Mouse (Mus musculus) neural tube, embryonic 13.5 days (tissue): ENCODE results near the gene Usp20. TPM values are rescaled to one million over a fixed set of nuclear protein-coding genes. Genes with fewer than 3 reads are reported as not detected.

ENCODE experiments used
- ATAC-seq: fragments of 200-750 bp; cut with Nextera tagmentation; 2 replicates; pipeline ENCODE4 v1.8.0; 2017; ENCODE audit warnings: low read depth, mild to moderate bottlenecking, moderate TSS enrichment, moderate library complexity
- H3K27ac ChIP-seq: fragments of 300-500 bp; sonication (generic); replicated peaks from 2 replicates; pipeline ENCODE4 v1.5.1; 2015; ENCODE audit warnings: moderate library complexity, mild to moderate bottlenecking, inconsistent platforms
- H3K27me3 ChIP-seq: fragments of 300-500 bp; sonication (generic); 2 replicates; pipeline ENCODE4 v1.6.1; 2015; ENCODE audit warnings: mild to moderate bottlenecking, inconsistent platforms
- H3K36me3 ChIP-seq: fragments of 300-500 bp; sonication (generic); 2 replicates; pipeline ENCODE4 v1.6.1; 2015; ENCODE audit warnings: mild to moderate bottlenecking, inconsistent platforms
- H3K4me1 ChIP-seq: fragments of 300-500 bp; sonication (generic); replicated peaks from 2 replicates; pipeline ENCODE4 v1.6.1; 2015; ENCODE audit warnings: inconsistent platforms
- H3K4me2 ChIP-seq: fragments of 300-500 bp; sonication (generic); 2 replicates; pipeline ENCODE4 v1.6.1; 2015; ENCODE audit warnings: inconsistent platforms, mild to moderate bottlenecking, moderate library complexity
- H3K4me3 ChIP-seq: fragments of 300-500 bp; sonication (generic); 2 replicates; pipeline ENCODE4 v1.5.1; 2015; ENCODE audit warnings: mild to moderate bottlenecking, inconsistent platforms
- H3K9ac ChIP-seq: fragments of 300-500 bp; sonication (generic); 2 replicates; pipeline ENCODE4 v1.6.1; 2015; ENCODE audit warnings: moderate library complexity, mild to moderate bottlenecking, inconsistent platforms
- H3K9me3 ChIP-seq: fragments of 300-500 bp; sonication (generic); 2 replicates; pipeline ENCODE4 v1.6.1; 2016; ENCODE audit warnings: inconsistent platforms
- WGBS: fragments of 180-500 bp; shearing (Covaris S2); methylation state at CpG from one replicate; pipeline ENCODE4 v1.1.7; 2015; 5-methylcytosine and 5-hydroxymethylcytosine counted together
- polyA plus RNA-seq: library from polyadenylated mRNA; unstranded; fragments of >200 nt; fragmentation: Nextera tagmentation; extraction: Ambion mirVana; gene quantifications from 2 replicates; pipeline ENCODE4 v1.2.1, GENCODE M21; 2015

Gene Usp20
- polyA plus RNA-seq, 1 experiment from 2014 or later, result 49.6 TPM

DNA sequence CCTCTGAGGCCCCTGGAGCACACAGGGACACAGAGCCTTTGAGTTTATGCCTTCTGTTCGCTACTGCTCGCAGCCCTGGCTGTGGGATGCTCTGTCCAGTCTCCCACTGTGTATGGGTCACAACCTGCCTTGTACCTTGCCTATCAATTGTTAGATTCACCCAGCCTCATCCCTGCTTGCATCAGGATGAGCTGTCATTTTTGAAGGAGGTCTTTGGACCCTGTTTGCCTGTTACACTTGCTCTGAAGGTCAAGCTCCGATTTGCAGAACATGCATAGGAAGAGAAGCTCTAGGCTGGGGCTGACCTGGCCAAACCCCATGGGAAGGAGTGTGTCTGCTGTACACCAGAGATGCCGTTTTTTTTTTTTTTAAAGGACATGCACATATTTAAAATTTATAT lies 24.6 kb upstream of the Usp20 start:
- Histone ChIP-seq H3K4me2 (no peak overlapping the region), H3K27ac (no peak overlapping the region)
- 82% methylated on average over 4 of the region's 4 CpGs for WGBS

GRCm38 (mm10) chr2:30958726-30959125 lies 23.4 kb upstream of the Usp20 start:
- H3K27me3 ChIP-seq, result no peaks in the 10 kb centered on the region
- ATAC-seq, result no peak
- 95% methylated on average over 14 of the region's 14 CpGs for WGBS
- no peak overlapping the region for H3K9ac ChIP-seq
- H3K9me3 ChIP-seq, result no peaks in the 10 kb centered on the region
- H3K4me2 ChIP-seq, result no peak overlapping the region
- H3K36me3 ChIP-seq, result peaks cover 88% of the 10 kb centered on the region
- H3K4me1 ChIP-seq, result peaks cover 27% of the 10 kb centered on the region
- no peak overlapping the region for H3K27ac ChIP-seq
- no peak overlapping the region for H3K4me3 ChIP-seq

More for the DNA sequence above, 24.6 kb upstream of the Usp20 start:
- Histone ChIP-seq H3K27me3 (no peaks in the 10 kb centered on the region), H3K9me3 (no peaks in the 10 kb centered on the region), H3K4me3 (no peak overlapping the region), H3K36me3 (peaks cover 76% of the 10 kb centered on the region), H3K9ac (no peak overlapping the region), H3K4me1 (peaks cover 33% of the 10 kb centered on the region)
- ATAC-seq, result no peak

- H3K4me2 ChIP-seq, result no peak overlapping the region
- peaks cover 21% of the 10 kb centered on the region for H3K4me1 ChIP-seq
- no peaks in the 10 kb centered on the region for H3K27me3 ChIP-seq
- 42% methylated on average over 5 of the region's 5 CpGs for WGBS
- peaks cover 99% of the 10 kb centered on the region for H3K36me3 ChIP-seq
- no peak overlapping the region for H3K9ac ChIP-seq
- H3K27ac ChIP-seq, result no peak overlapping the region
- no peaks in the 10 kb centered on the region for H3K9me3 ChIP-seq
- H3K4me3 ChIP-seq, result no peak overlapping the region
- ATAC-seq, result no peak
These were observed 22.2 kb upstream of the Usp20 start for GRCm38 (mm10) chr2:30959856-30960255.

DNA sequence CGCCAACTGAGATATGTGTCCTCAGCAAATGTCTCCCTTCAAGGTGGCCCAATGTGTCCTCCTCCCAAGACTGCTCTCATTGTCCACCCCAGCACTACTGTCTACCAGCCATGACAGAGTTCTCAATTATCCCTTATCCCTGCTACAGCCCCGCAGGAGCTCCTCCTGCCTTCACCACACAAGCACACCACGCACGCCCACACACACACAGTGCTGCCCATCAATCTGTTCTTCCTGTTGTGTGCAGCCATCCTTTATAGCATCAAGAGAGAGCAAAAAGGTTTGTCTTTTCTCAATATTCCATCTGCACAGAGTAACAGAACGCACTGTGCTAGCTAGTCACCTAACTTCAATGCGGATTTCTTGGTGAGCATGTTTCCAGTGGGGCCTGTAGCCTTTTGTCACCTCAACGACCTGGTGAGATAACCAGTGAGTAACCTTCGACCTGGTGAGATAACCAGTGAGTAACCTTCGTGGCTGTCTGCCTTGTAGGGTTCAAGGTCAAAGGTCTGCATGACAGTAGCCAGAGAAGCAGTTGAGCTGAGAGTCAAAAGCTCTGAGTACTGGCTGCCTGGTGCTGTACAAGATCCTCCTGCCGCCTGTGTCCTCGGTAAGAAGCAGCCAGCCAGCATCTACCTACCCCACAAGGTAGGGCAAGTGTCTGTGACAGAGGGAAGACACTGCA lies 19.4 kb upstream of the Usp20 start:
- H3K27me3 ChIP-seq, result no peaks in the 10 kb centered on the region
- H3K36me3 ChIP-seq, result peaks cover 85% of the 10 kb centered on the region
- no peak overlapping the region for H3K9ac ChIP-seq
- ATAC-seq, result no peak
- H3K4me1 ChIP-seq, result peaks cover 29% of the 10 kb centered on the region
- H3K27ac ChIP-seq, result no peak overlapping the region
- H3K4me3 ChIP-seq, result no peak overlapping the region
- H3K9me3 ChIP-seq, result no peaks in the 10 kb centered on the region
- 93% methylated on average over 11 of the region's 11 CpGs for WGBS
- no peak overlapping the region for H3K4me2 ChIP-seq

- H3K9ac ChIP-seq, result no peak overlapping the region
- no peak for ATAC-seq
- no peak overlapping the region for H3K4me3 ChIP-seq
- H3K4me1 ChIP-seq, result peaks cover 29% of the 10 kb centered on the region
- no peaks in the 10 kb centered on the region for H3K27me3 ChIP-seq
- H3K9me3 ChIP-seq, result no peaks in the 10 kb centered on the region
- no peak overlapping the region for H3K4me2 ChIP-seq
- 93% methylated on average over 8 of the region's 8 CpGs for WGBS
- H3K27ac ChIP-seq, result no peak overlapping the region
- peaks cover 56% of the 10 kb centered on the region for H3K36me3 ChIP-seq
These were observed 16.5 kb upstream of the Usp20 start for GRCm38 (mm10) chr2:30965627-30966026.

- Histone ChIP-seq H3K4me3 (peak overlapping the region; percentile 98), H3K27me3 (no peaks in the 10 kb centered on the region), H3K9me3 (no peaks in the 10 kb centered on the region), H3K4me1 (peaks cover 29% of the 10 kb centered on the region), H3K4me2 (peak overlapping the region; percentile 99), H3K9ac (peak overlapping the region; percentile 97), H3K36me3 (peaks cover 44% of the 10 kb centered on the region), H3K27ac (0 out of 2 replicates have a peak overlapping the region, but pooled peaks have one; percentile 77)
- ATAC-seq, result 0 out of 2 replicates have a peak, but pooled peaks have one; percentile 20
- 23% methylated on average over 16 of the region's 16 CpGs for WGBS
These were observed 15.3 kb upstream of the Usp20 start for GRCm38 (mm10) chr2:30966826-30967225.

- H3K4me2 ChIP-seq, result peak within 1 kb of the TSS; percentile 99
- H3K27ac ChIP-seq, result peak within 1 kb of the TSS; percentile 77
- no peaks in the 10 kb centered on the region for H3K27me3 ChIP-seq
- ATAC-seq, result peak; percentile 95
- peaks cover 40% of the 10 kb centered on the region for H3K36me3 ChIP-seq
- H3K9me3 ChIP-seq, result no peaks in the 10 kb centered on the region
- H3K4me3 ChIP-seq, result peak within 1 kb of the TSS; percentile 98
- peak within 1 kb of the TSS; percentile 97 for H3K9ac ChIP-seq
- WGBS, result 2% methylated on average over 59 of the region's 59 CpGs
- H3K4me1 ChIP-seq, result peaks cover 29% of the 10 kb centered on the region
These were observed 14.4 kb upstream of the Usp20 start, which contains the start of gene Tor1a for GRCm38 (mm10) chr2:30967352-30968327. Tor1a (minus strand) TSS chr2:30967933.

DNA sequence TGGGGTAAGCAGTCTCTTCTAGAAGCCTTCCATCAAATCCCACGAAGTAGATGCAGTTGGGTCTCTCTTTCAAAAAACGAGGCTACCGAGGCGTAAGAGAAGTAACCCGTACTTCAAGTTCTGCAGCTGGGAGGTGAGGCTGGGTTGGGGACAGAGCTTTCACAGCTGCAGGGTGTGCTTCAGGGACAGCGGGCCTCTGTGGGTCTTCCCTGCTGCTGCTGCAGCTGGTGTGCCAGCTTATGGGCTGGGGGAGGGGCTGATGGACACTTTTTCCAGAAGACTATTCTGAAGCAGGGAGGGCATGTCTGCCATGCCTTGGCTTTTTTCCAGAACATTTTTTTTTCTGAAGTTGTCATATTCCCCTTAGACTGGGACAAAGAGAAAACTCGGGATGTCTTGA lies 945 bp downstream of the Usp20 start:
- peaks cover 22% of the 10 kb centered on the region for H3K36me3 ChIP-seq
- H3K4me3 ChIP-seq, result peak overlapping the region; percentile 85
- WGBS, result 45% methylated on average over 7 of the region's 7 CpGs
- peaks cover 40% of the 10 kb centered on the region for H3K4me1 ChIP-seq
- peak overlapping the region; percentile 86 for H3K4me2 ChIP-seq
- no peak for ATAC-seq
- H3K9ac ChIP-seq, result peak overlapping the region; percentile 86
- H3K27me3 ChIP-seq, result no peaks in the 10 kb centered on the region
- H3K9me3 ChIP-seq, result no peaks in the 10 kb centered on the region
- H3K27ac ChIP-seq, result peak overlapping the region; percentile 85; the same call in 1 of the 2 replicates

- peaks cover 36% of the 10 kb centered on the region for H3K4me1 ChIP-seq
- H3K27me3 ChIP-seq, result no peaks in the 10 kb centered on the region
- peaks cover 8% of the 10 kb centered on the region; the same call in 1 of the 2 replicates for H3K36me3 ChIP-seq
- H3K27ac ChIP-seq, result no peak overlapping the region
- H3K9ac ChIP-seq, result no peak overlapping the region
- ATAC-seq, result no peak
- H3K4me2 ChIP-seq, result no peak overlapping the region
- 24% methylated on average over 16 of the region's 17 CpGs for WGBS
- H3K4me3 ChIP-seq, result no peak overlapping the region
- H3K9me3 ChIP-seq, result no peaks in the 10 kb centered on the region
These were observed 3.3 kb downstream of the Usp20 start for GRCm38 (mm10) chr2:30985111-30986020.

GRCm38 (mm10) chr2:30990221-30990620 lies 8.1 kb downstream of the Usp20 start:
- Histone ChIP-seq H3K9me3 (no peaks in the 10 kb centered on the region), H3K9ac (no peak overlapping the region), H3K4me3 (no peak overlapping the region), H3K4me2 (no peak overlapping the region), H3K4me1 (peaks cover 7% of the 10 kb centered on the region; the same call in 1 of the 2 replicates), H3K36me3 (0 out of 2 replicates have a peak, but pooled peaks cover 12% of the 10 kb centered on the region), H3K27ac (no peak overlapping the region), H3K27me3 (no peaks in the 10 kb centered on the region)
- 90% methylated on average over 9 of the region's 9 CpGs for WGBS
- ATAC-seq, result no peak

GRCm38 (mm10) chr2:30994853-30995252 lies 12.8 kb downstream of the Usp20 start:
- Histone ChIP-seq H3K4me1 (peaks cover 14% of the 10 kb centered on the region), H3K4me3 (no peak overlapping the region), H3K9me3 (no peaks in the 10 kb centered on the region), H3K9ac (no peak overlapping the region), H3K4me2 (no peak overlapping the region), H3K27ac (no peak overlapping the region), H3K27me3 (no peaks in the 10 kb centered on the region), H3K36me3 (peaks cover 16% of the 10 kb centered on the region)
- WGBS, result 91% methylated on average over 4 of the region's 4 CpGs
- ATAC-seq, result no peak
